10 mouse cellular contexts compared by ENCODE assay signal in the genomic region with DNA sequence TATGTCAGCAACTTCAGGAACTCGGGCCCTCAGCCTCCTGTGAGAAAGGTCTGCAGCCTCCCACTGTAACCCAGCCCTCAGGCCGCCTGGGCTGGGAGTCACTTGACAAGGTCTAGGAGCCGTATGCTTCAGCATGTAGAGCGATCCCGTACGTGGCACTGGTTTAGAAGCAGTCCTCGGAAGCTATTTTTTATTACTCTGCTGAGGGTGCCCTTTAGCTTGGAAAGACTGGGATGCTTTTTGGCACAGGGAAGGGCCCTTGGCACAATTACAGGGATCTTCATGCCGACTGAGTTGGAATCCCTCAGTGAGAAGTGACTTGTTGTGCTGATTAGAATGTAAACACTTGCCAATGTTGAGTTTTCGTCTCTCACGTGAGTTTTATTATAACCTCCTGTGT.
DNase-seq lines count a peak whose midpoint lies in the region; ATAC-seq lines count a peak whose summit lies in the region.
"Had no signal": no experiment of that assay in that cellular context is flagged by ENCODE, and none has a peak within 500 bp of the region (broad histone marks: within the 10 kb centered on the region; RNA-seq: fewer than 3 reads in every experiment).

No protein-coding gene starts in this region.

- H3K27ac ChIP-seq in heart, embryonic 15.5 days: peak overlapping the region; percentile 46
- peak overlapping the region; percentile 83 for H3K27ac ChIP-seq in lung, embryonic 15.5 days
- H3K27ac ChIP-seq: limb, embryonic 12.5 days had no signal

- no peak for DNase-seq in heart, adult 11 months
- DNase-seq in adrenal gland, adult 8-10 months: peak; percentile 27
- peak; percentile 67 for DNase-seq in cerebellum, adult 9-11 months
- DNase-seq in spleen, adult 18-20 months: no peak
- DNase-seq: thymus, postnatal 25 days had no signal

- H3K9ac ChIP-seq in heart, embryonic 15.5 days: no peak overlapping the region
- H3K9ac ChIP-seq in lung, embryonic 15.5 days: no peak overlapping the region
- H3K9ac ChIP-seq: limb, embryonic 12.5 days had no signal

- H3K36me3 ChIP-seq in heart, embryonic 15.5 days: no peaks in the 10 kb centered on the region
- no peaks in the 10 kb centered on the region for H3K36me3 ChIP-seq in lung, embryonic 15.5 days
- H3K36me3 ChIP-seq: limb, embryonic 12.5 days had no signal

- no peaks in the 10 kb centered on the region for H3K9me3 ChIP-seq in heart, embryonic 15.5 days (replicated peaks)
- H3K9me3 ChIP-seq in lung, embryonic 15.5 days: no peaks in the 10 kb centered on the region
- H3K9me3 ChIP-seq: limb, embryonic 12.5 days had no signal

- H3K27me3 ChIP-seq in heart, embryonic 15.5 days: no peaks in the 10 kb centered on the region
- no peaks in the 10 kb centered on the region for H3K27me3 ChIP-seq in lung, embryonic 15.5 days

- H3K4me3 ChIP-seq in heart, embryonic 15.5 days: no peak overlapping the region
- H3K4me3 ChIP-seq in lung, embryonic 15.5 days: no peak overlapping the region
- H3K4me3 ChIP-seq: limb, embryonic 12.5 days had no signal

- no peak for ATAC-seq in heart, embryonic 15.5 days (replicated peaks; ENCODE audit: insufficient number of reproducible peaks, insufficient read depth, low FRiP score, low read depth)
- ATAC-seq in lung, embryonic 15.5 days (ENCODE audit: borderline replicate concordance, extremely low read depth, low FRiP score, low TSS enrichment): peak; percentile 47; the same call in 1 of the 2 replicates
- no peak for ATAC-seq in megakaryocyte-erythroid progenitor cell, adult 5-6 weeks (replicated peaks; ENCODE audit: low FRiP score, low TSS enrichment, poor library complexity, severe bottlenecking)
- ATAC-seq in megakaryocyte, adult 5-6 weeks (ENCODE audit: poor library complexity, severe bottlenecking): no peak

- WGBS in heart, embryonic 15.5 days: 55% methylated on average over 10 of the region's 10 CpGs
- 20% methylated on average over 10 of the region's 10 CpGs for WGBS in lung, embryonic 15.5 days

- H3K4me2 ChIP-seq in heart, embryonic 15.5 days: peak overlapping the region; percentile 20; the same call in 1 of the 2 replicates
- H3K4me2 ChIP-seq in lung, embryonic 15.5 days: no peak overlapping the region
- H3K4me2 ChIP-seq: limb, embryonic 12.5 days had no signal

- H3K4me1 ChIP-seq in heart, embryonic 15.5 days (replicated peaks): peaks cover 27% of the 10 kb centered on the region
- peaks cover 70% of the 10 kb centered on the region for H3K4me1 ChIP-seq in lung, embryonic 15.5 days
- H3K4me1 ChIP-seq: limb, embryonic 12.5 days had no signal

Comparison
In these comparisons a context has a peak if more than half of its experiments do, and no peak if none do; other contexts are left out.
1. DNase-seq: peak in adrenal gland, adult 8-10 months (single experiment) and cerebellum, adult 9-11 months (single experiment); none in heart, adult 11 months (single experiment) and spleen, adult 18-20 months (0 of 2).